Mouse (Mus musculus): Measurements from ENCODE around the gene Rasal3. TPM values are rescaled to one million over a fixed set of nuclear protein-coding genes. Genes with fewer than 3 reads are reported as not detected.

Gene Rasal3
- total and polyA plus RNA-seq, 2 experiments from 2014 or later: 0.40 to 7.3 TPM

DNA sequence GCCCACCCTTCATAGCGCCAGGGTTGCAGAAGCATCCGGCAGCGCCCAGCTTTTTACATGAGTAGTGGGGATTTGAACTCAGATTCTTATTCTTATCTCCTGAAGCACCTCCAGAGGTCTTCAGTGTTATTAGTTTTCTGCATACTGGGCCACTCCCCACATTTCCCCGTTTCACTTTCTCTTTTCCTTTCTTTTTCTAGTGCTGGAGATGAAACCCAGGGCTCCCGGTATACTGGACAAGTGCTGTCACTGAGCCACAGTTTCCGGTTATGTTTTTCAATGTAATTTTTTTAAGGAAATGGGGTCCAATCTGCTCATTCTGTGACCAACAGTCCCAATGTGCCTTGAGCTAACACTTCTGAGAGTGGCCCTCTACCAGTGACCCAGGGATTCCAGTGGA lies 8.5 kb upstream of the Rasal3 start:
- Histone ChIP-seq H3K9ac (replicated peaks; ENCODE audit: low read depth, low read length) (no peak overlapping the region), H3K36me3 (replicated peaks; ENCODE audit: control insufficient read depth, insufficient read depth, low read length) (no peaks in the 10 kb centered on the region), H3K27me3 (ENCODE audit: control insufficient read depth, insufficient read depth, low read length) (peaks cover 14% of the 10 kb centered on the region; the same call in 1 of the 2 replicates), H3K4me1 (ENCODE audit: control insufficient read depth, insufficient read depth) (no peaks in the 10 kb centered on the region), H3K4me3 (ENCODE audit: low read depth, low read length) (no peak overlapping the region), H3K27ac (ENCODE audit: low read depth) (no peak overlapping the region), H3K9me3 (replicated peaks; ENCODE audit: control insufficient read depth, low read length) (no peaks in the 10 kb centered on the region), H3K4me2 (ENCODE audit: low read depth, low read length) (no peak overlapping the region)
- no peak for DNase-seq (ENCODE audit: low spot score)
- WGBS: 81% methylated on average over 6 of the region's 6 CpGs
- TF ChIP-seq EP300 (IDR thresholded peaks at IDR 0.05; ENCODE audit: low read depth) (no peak), CTCF (IDR thresholded peaks at IDR 0.05; ENCODE audit: low read depth) (no peak)
- ATAC-seq (ENCODE audit: insufficient read depth, low read depth): no peak

- TF ChIP-seq EP300 (IDR thresholded peaks at IDR 0.05; ENCODE audit: low read depth) (no peak), CTCF (IDR thresholded peaks at IDR 0.05; ENCODE audit: low read depth) (no peak)
- H3K4me1 ChIP-seq (ENCODE audit: control insufficient read depth, insufficient read depth): no peaks in the 10 kb centered on the region
- no peak overlapping the region for H3K27ac ChIP-seq (ENCODE audit: low read depth)
- H3K27me3 ChIP-seq (ENCODE audit: control insufficient read depth, insufficient read depth, low read length): peaks cover 12% of the 10 kb centered on the region
- 62% methylated on average over 11 of the region's 11 CpGs for WGBS
- no peak overlapping the region for H3K9ac ChIP-seq (replicated peaks; ENCODE audit: low read depth, low read length)
- H3K4me2 ChIP-seq (ENCODE audit: low read depth, low read length): no peak overlapping the region
- ATAC-seq (ENCODE audit: insufficient read depth, low read depth): no peak
- no peaks in the 10 kb centered on the region for H3K9me3 ChIP-seq (replicated peaks; ENCODE audit: control insufficient read depth, low read length)
- peak overlapping the region; percentile 33; the same call in 1 of the 2 replicates for H3K4me3 ChIP-seq (ENCODE audit: low read depth, low read length)
- no peak for DNase-seq (ENCODE audit: low spot score)
- H3K36me3 ChIP-seq (replicated peaks; ENCODE audit: control insufficient read depth, insufficient read depth, low read length): no peaks in the 10 kb centered on the region
These were observed 615 bp downstream of the Rasal3 start for GRCm38 (mm10) chr17:32402779-32403157.

- H3K27me3 ChIP-seq (ENCODE audit: control insufficient read depth, insufficient read depth, low read length): peaks cover 18% of the 10 kb centered on the region
- no peaks in the 10 kb centered on the region for H3K9me3 ChIP-seq (replicated peaks; ENCODE audit: control insufficient read depth, low read length)
- WGBS: 75% methylated on average over 9 of the region's 9 CpGs
- no peak for DNase-seq (ENCODE audit: low spot score)
- TF ChIP-seq EP300 (IDR thresholded peaks at IDR 0.05; ENCODE audit: low read depth): no peak
- TF ChIP-seq CTCF (IDR thresholded peaks at IDR 0.05; ENCODE audit: low read depth): no peak
- no peaks in the 10 kb centered on the region for H3K36me3 ChIP-seq (replicated peaks; ENCODE audit: control insufficient read depth, insufficient read depth, low read length)
- H3K4me3 ChIP-seq (ENCODE audit: low read depth, low read length): peak overlapping the region; percentile 33; the same call in 1 of the 2 replicates
- no peak overlapping the region for H3K9ac ChIP-seq (replicated peaks; ENCODE audit: low read depth, low read length)
- ATAC-seq (ENCODE audit: insufficient read depth, low read depth): no peak
- H3K4me1 ChIP-seq (ENCODE audit: control insufficient read depth, insufficient read depth): no peaks in the 10 kb centered on the region
- no peak overlapping the region; the same call in 1 of the 2 replicates for H3K4me2 ChIP-seq (ENCODE audit: low read depth, low read length)
- no peak overlapping the region for H3K27ac ChIP-seq (ENCODE audit: low read depth)
These were observed 1.2 kb downstream of the Rasal3 start for GRCm38 (mm10) chr17:32402011-32402778.

DNA sequence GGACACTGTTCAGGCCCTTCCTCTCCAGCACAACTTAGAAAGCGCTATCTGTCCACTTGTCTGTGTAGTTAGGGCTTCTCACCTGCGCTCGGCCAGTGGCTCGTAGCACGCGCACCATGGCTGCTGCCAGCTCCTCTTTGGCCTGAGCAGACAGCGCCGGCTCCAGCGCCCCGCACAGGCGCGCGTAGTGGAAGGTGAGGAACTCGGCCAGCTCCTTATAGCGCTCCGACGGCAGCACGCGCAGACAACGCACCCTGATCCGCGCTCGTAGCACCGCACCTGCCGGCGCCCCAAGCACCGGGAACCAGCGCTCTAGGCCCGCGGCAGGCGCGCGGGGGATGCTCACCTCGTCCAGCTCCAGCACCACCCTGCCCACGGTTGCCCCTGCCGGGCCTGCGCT lies 7.1 kb downstream of the Rasal3 start:
- Histone ChIP-seq H3K4me3 (ENCODE audit: low read depth, low read length) (peak overlapping the region; percentile 29), H3K27ac (ENCODE audit: low read depth) (no peak overlapping the region), H3K4me2 (ENCODE audit: low read depth, low read length) (peak overlapping the region; percentile 49), H3K9me3 (replicated peaks; ENCODE audit: control insufficient read depth, low read length) (no peaks in the 10 kb centered on the region), H3K27me3 (ENCODE audit: control insufficient read depth, insufficient read depth, low read length) (peaks cover 66% of the 10 kb centered on the region), H3K9ac (replicated peaks; ENCODE audit: low read depth, low read length) (no peak overlapping the region), H3K4me1 (ENCODE audit: control insufficient read depth, insufficient read depth) (no peaks in the 10 kb centered on the region), H3K36me3 (replicated peaks; ENCODE audit: control insufficient read depth, insufficient read depth, low read length) (no peaks in the 10 kb centered on the region)
- DNase-seq (ENCODE audit: low spot score) (no peak), ATAC-seq (ENCODE audit: insufficient read depth, low read depth) (peak; percentile 43; the same call in 1 of the 2 replicates)
- 15% methylated on average over 37 of the region's 37 CpGs for WGBS
- TF ChIP-seq CTCF (IDR thresholded peaks at IDR 0.05; ENCODE audit: low read depth) (no peak), EP300 (IDR thresholded peaks at IDR 0.05; ENCODE audit: low read depth) (no peak)

DNA sequence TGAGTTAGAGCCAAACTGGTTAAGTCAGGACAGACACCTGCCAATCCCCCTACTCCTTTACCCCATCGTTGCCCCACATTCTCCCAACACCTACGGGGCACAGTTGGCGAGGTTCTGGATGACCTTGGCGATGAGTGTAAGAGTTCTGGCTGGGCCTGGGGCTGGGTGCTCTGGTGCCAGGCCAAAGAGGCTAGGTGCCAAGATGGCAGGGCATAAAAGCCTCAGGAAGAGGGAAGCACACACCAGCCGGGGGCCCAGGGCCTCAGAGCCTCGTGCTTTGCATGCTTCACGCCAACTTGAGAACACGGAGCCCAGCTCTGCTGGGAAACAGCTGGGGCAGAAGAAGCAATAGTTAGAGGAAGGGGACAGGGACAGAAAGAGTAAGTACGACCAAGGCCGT lies 9.4 kb downstream of the Rasal3 start:
- no peak overlapping the region for H3K9ac ChIP-seq (replicated peaks; ENCODE audit: low read depth, low read length)
- H3K4me2 ChIP-seq (ENCODE audit: low read depth, low read length): no peak overlapping the region
- no peak for TF ChIP-seq CTCF (IDR thresholded peaks at IDR 0.05; ENCODE audit: low read depth)
- no peaks in the 10 kb centered on the region for H3K36me3 ChIP-seq (replicated peaks; ENCODE audit: control insufficient read depth, insufficient read depth, low read length)
- H3K27ac ChIP-seq (ENCODE audit: low read depth): no peak overlapping the region
- no peaks in the 10 kb centered on the region for H3K9me3 ChIP-seq (replicated peaks; ENCODE audit: control insufficient read depth, low read length)
- H3K27me3 ChIP-seq (ENCODE audit: control insufficient read depth, insufficient read depth, low read length): peaks cover 65% of the 10 kb centered on the region
- H3K4me1 ChIP-seq (ENCODE audit: control insufficient read depth, insufficient read depth): no peaks in the 10 kb centered on the region
- ATAC-seq (ENCODE audit: insufficient read depth, low read depth) (no peak), DNase-seq (ENCODE audit: low spot score) (no peak)
- H3K4me3 ChIP-seq (ENCODE audit: low read depth, low read length): no peak overlapping the region
- WGBS: 84% methylated on average over 10 of the region's 10 CpGs

Measured in heart, postnatal 0 days (tissue).